Mouse (Mus musculus) frontal cortex, adult (tissue): Measurements from ENCODE around the gene Tor4a.

Experiments used
- ATAC-seq: cut with Nextera tagmentation; 2 replicates; pipeline ENCODE4 v1.9.2; 2017; ENCODE audit warnings: mild to moderate bottlenecking, moderate library complexity, mixed read lengths; ENCODE audit not compliant: low TSS enrichment

The Tor4a gene

DNA sequence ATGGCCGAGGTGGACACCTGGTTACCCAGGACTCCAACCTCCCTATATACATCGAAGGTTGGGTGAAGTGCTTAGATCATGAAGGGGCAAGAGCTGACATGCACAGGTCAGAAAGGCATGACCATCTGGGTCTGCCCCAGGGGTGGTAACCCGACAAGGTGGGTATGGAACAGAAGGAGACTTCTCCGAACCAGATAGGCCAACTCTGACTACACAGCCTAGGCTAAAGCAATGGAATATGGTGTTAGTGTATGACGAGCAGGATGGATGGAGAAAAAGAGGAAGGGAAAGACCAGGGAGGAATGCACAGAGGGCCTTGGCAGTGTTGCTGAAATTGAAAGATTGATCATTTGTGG lies 10.1 kb downstream of the Tor4a start:
- no peak for ATAC-seq

DNA sequence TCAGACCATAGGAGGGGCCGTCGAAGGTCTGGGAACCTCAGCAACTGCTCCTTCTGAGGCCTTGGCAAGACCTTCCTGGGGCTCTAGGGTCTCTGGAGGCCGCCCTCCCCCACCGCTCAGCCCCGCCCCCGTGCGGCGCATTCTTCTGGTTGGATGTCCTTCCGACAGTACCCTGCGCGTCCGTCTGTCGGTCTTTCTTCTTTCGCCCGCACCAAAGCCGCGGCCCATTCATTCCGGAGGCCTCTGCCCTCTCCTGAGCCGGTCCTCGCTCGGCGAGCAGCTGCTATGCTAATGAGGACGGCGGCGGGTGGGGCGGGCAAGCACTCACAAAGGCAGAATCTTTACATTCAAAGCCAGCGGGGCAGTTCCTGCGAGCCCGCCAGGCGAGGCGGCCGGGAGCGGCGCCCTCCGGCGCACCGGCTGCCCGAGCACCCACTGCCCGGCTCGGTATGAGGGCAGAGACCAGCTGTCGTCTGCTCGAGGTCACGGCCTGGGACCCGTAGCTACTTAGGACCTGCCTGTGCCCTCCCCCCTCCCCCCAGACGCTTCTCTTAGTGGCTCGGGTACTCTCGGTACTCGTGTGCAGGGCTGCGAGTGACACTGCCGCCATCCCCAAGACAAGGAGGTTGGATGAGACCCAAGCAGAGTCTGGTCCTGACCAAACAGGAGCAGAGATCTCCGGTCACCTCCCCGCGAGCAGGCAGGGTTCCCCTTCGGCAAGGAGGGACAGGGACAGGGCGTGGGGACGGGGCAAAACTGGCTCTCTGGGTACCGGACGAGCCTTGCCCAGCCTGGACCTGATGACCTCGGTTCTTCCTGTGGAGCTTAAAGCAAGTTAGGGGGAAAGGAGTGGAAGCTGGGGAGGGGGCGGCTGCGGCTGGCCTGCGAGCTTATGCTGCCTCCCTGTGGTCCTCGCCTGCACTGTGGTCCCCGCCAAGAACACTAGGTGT lies 10.8 kb downstream of the Tor4a start:
- peak; percentile 42; the same call in 1 of the 2 replicates for ATAC-seq

DNA sequence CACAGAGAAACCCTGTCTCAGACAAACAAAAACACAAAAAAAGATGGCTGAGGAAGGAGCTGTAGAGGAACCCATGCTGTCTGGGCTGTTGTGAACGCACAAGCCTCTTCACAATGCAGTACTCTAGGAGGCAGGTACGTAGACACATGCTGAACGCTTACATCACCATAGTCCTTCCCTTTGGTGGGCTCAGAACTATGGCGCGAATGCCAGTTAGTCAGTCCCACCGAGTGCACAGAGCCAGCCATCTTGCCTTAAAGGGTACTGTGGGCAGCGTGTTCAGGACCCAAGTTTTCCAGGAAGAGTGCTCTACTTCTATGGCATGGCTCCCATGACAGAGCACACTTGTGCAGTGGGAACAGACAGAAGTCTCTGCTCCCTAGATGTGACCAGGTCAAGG lies 12.2 kb downstream of the Tor4a start:
- no peak for ATAC-seq

GRCm38 (mm10) chr2:25183336-25183735 lies 13.3 kb downstream of the Tor4a start:
- no peak for ATAC-seq

DNA sequence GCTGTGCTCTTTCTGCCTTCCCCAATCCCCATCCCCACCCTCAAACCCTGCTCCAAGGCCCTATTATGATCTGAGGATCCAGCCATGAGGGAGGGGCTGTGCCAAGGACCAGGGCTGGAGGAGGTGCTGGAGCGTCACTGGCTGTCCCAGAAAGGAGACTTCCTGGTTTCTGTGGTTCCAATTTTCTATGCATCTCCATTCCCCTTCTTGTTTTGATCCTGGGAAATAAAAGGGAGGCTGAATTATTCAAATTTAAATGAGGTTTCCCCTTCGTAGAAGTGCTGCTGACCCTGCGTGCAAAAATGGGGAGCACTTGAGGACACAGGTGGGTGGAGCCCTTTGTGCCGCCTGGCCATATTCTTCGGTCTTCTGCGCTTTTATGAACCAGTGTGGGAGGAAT lies 14.0 kb downstream of the Tor4a start:
- no peak for ATAC-seq

DNA sequence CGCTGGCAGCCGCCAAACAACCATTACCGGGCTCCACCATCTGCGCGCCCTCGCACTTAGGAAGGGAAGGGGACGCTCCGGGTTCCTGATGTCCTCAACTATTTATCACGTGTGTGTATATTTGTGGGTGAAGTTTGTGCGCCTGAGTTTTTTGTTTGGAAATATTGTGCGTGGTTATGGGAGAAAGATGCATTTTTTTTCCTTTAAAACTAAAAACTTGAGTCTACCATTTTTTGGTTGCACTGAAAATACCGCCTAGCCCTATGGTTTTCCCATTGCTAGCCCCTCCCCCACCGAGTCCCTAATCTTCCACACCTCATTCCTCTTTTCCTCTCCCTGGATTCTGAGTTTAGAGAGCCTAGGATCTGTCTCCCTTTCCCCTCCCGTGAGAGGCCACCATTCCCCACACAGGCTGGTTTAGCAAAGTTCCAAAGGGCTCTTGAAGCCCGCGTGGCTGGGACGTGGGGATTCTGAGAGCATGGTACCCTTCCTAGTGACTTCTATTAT lies 14.7 kb downstream of the Tor4a start:
- no peak for ATAC-seq

- 0 out of 2 replicates have a peak, but pooled peaks have one; percentile 8 for ATAC-seq
These were observed 15.5 kb downstream of the Tor4a start for GRCm38 (mm10) chr2:25180973-25181890.

- ATAC-seq: peak; percentile 64
These were observed 16.2 kb downstream of the Tor4a start, which contains the start of gene Nrarp for GRCm38 (mm10) chr2:25180478-25180903. TSS of gene Nrarp (plus strand) at chr2:25180758.

- ATAC-seq: no peak
These were observed 17.0 kb downstream of the Tor4a start for GRCm38 (mm10) chr2:25179566-25180217.

- ATAC-seq: peak; percentile 26; the same call in 1 of the 2 replicates
These were observed 18.3 kb downstream of the Tor4a start for GRCm38 (mm10) chr2:25178285-25178972.

GRCm38 (mm10) chr2:25177685-25178084 lies 19.0 kb downstream of the Tor4a start:
- ATAC-seq: 0 out of 2 replicates have a peak, but pooled peaks have one; percentile 14

GRCm38 (mm10) chr2:25177076-25177475 lies 19.6 kb downstream of the Tor4a start:
- ATAC-seq: no peak

DNA sequence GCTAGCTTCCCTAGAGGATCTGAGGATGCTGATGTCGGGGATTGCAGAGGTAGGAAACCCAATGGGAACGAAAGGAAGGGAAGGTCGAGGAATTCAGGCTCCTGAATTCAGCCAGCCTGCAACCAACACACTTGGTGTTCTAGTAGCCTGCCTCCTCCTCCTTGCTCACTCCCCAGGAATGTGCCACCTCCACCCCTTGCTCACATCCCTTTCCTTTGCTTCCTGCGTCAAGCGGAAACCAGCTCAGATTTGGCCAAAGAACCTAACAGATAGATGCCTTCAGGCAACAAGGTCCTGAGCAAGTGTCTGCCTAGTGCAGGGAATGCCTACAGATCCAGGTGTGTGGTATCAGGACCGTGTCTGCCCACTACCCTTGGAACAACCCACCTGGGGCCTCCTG lies 20.1 kb downstream of the Tor4a start:
- ATAC-seq: no peak

GRCm38 (mm10) chr2:25175690-25176078 lies 21.0 kb downstream of the Tor4a start:
- no peak for ATAC-seq

- ATAC-seq: no peak
These were observed 21.6 kb downstream of the Tor4a start for GRCm38 (mm10) chr2:25174866-25175689.

DNA sequence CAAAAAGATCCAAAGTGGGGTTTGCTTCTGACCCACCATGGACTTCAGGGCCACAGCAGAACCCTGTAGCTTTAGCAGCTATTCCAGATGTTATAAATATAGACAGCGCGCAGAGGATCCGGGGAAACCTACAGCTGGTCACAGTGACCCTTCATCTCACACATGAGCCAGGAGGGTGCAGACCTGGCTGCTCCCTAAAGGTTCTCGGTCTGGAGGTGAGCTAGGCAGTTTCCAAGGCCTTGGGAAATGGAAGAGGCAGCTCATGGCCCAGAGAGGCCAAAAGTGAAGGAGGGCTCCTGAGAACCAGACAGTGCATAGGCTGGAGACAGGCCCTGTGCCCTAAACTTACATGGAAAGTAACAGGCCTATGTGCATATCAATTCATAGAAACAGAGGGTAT lies 22.9 kb downstream of the Tor4a start:
- no peak for ATAC-seq

DNA sequence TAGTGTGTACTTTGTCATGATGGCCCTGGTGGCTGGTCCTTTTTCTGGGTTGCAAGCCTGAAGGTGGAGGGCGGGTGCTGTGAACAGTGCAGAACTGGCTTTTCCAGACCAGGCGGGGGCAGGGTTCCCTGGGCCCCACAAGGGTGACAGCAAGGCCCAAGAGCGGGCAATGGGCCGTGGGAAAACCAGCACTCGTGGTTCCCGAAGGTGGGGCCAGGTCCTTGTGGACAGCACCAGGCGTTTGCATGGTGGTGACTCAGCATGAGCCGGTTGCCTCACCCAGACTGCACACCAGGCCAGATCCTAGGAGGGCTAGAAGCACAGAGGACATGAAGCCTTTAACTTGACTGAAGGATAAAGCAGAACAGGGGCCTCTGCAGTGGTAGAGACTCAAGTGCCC lies 24.1 kb downstream of the Tor4a start:
- ATAC-seq: no peak

DNA sequence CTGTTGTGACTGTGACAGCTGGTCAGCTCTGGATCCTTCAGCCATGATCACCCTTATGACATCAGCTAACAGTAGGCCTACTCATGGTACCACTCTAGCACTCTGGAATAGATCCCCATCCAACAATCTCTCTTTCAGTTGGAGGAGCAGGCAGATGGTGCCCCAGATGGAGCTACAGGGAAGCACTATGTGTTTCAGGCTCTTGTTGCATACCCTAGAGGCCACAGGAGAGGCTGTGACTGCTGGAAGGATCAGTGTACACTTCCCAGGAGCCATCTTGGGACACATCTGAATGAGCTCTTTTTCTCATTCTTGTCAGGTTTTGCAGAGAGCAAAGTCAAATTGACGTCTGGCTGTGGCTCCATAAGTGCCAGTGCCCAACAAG lies 24.9 kb downstream of the Tor4a start:
- no peak for ATAC-seq

DNA sequence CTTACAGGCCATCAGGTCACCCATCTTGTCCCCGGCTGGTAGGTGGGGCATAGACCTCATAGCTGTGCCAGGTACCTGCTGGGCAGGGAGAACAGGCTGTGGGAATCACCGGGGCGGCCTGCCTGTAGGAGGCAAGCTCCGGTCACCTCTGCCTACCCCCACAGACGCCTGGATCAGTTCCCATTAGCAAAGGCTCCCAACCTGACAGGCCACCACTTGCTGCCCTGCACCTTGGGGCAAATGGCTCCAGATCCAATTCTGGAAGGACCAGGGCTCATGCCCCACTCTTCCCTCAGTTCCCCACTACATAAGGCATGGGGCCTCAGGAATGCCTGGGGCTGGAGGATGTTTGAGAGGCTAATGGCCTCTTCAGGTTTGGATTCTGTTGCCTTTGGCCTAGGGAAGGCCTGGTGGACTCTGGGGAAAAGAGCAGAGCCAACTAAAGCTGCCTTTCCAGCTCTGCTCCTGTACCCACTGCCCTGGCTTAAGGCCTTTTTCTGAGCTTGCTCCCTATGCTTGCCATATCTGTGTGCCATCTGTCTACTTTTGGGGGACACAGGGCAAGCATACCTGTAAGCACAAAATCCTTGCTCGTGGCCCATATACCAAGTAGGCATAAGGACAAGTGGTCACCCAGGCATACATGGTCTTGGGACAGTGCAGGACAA lies 25.5 kb downstream of the Tor4a start:
- no peak for ATAC-seq
